Mouse (Mus musculus): Measurements from ENCODE around the gene Gpr152. TPM values are rescaled to one million over a fixed set of nuclear protein-coding genes. Genes with fewer than 3 reads are reported as not detected.

The Gpr152 gene
- polyA plus RNA-seq, 1 experiment from 2014 or later: not detected

DNA sequence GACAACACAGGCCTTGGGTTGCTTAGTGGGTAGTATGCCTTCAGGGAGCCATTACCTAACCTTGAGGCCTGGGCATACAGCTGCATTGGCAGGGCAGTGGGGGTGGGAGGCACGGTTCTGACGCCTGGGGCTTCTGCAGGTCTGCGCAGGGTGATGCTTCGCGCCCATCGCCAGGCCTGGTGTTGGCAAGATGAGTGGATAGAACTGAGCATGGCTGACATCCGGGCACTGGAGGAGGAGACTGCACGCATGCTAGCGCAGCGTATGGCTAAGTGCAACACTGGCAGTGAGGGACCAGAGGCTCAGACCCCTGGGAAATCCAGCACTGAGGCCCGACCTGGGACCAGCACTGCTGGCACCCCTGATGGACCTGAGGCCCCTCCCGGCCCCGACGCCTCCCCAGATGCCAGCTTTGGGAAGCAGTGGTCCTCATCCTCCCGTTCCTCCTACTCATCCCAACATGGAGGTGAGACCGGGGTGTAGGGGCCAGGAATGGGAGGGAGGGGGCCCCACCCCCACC, 34.9 kb upstream of the Gpr152 start:
- H3K36me3 ChIP-seq (ENCODE audit: insufficient read depth, low read length): no peaks in the 10 kb centered on the region; the same call in 1 of the 2 replicates
- no peak overlapping the region for H3K9ac ChIP-seq (replicated peaks; ENCODE audit: low read length)
- no peak overlapping the region for H3K4me3 ChIP-seq (ENCODE audit: low read length)
- no peak overlapping the region for H3K27ac ChIP-seq (ENCODE audit: low read length)
- ATAC-seq (ENCODE audit: low FRiP score, low TSS enrichment): no peak
- H3K4me1 ChIP-seq (ENCODE audit: insufficient read depth, low read length): peaks cover 17% of the 10 kb centered on the region
- H3K9me3 ChIP-seq (ENCODE audit: low read length): no peaks in the 10 kb centered on the region
- H3K4me2 ChIP-seq (replicated peaks; ENCODE audit: low read depth, low read length): no peak overlapping the region
- peaks cover 23% of the 10 kb centered on the region for H3K27me3 ChIP-seq (ENCODE audit: insufficient read depth, low read length)
- WGBS: 85% methylated on average over 16 of the region's 16 CpGs

DNA sequence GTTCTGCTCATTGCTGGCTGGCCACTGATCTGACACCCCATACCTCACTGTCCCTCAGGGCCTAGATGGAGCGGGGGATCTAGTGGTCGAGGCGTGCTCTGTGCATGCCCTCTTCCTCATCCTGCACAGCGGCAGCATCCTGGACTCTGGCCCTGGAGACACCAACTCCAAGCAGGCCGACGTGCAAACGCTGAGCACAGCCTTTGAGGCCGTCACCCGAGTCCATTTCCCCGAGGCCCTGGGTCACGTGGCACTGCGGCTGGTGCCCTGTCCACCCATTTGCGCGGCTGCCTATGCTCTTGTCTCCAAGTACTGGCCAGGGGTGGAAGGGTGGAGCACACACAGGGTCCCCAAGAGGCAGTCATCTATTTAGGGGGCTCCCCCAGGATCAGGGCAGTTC, 32.9 kb upstream of the Gpr152 start:
- no peaks in the 10 kb centered on the region for H3K4me1 ChIP-seq (ENCODE audit: insufficient read depth, low read length)
- peaks cover under 1% of the 10 kb centered on the region; the same call in 1 of the 2 replicates for H3K36me3 ChIP-seq (ENCODE audit: insufficient read depth, low read length)
- ATAC-seq (ENCODE audit: low FRiP score, low TSS enrichment): no peak
- no peak overlapping the region for H3K4me3 ChIP-seq (ENCODE audit: low read length)
- peaks cover 5% of the 10 kb centered on the region; the same call in 1 of the 2 replicates for H3K27me3 ChIP-seq (ENCODE audit: insufficient read depth, low read length)
- no peak overlapping the region for H3K4me2 ChIP-seq (replicated peaks; ENCODE audit: low read depth, low read length)
- H3K27ac ChIP-seq (ENCODE audit: low read length): no peak overlapping the region
- H3K9ac ChIP-seq (replicated peaks; ENCODE audit: low read length): no peak overlapping the region
- H3K9me3 ChIP-seq (ENCODE audit: low read length): no peaks in the 10 kb centered on the region
- 87% methylated on average over 14 of the region's 14 CpGs for WGBS

DNA sequence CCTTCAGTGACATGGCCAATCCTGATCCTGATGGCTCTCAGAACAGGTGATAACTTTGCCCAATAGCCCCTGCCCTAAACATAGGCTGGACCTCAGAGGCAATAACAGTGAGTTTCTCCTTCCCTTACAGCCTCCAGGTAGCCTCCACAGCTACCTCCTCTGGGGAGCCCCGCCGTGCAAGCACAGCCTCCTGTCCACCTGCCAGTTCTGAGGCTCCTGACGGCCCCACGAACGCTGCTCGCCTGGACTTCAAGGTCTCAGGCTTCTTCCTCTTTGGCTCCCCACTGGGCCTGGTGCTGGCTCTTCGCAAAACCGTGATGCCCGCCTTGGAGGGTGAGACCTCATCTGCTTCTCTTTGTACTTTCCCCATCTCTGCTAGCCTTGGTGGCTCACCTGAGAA, 31.1 kb upstream of the Gpr152 start:
- peaks cover 11% of the 10 kb centered on the region for H3K4me1 ChIP-seq (ENCODE audit: insufficient read depth, low read length)
- H3K27ac ChIP-seq (ENCODE audit: low read length): no peak overlapping the region
- no peak overlapping the region for H3K4me3 ChIP-seq (ENCODE audit: low read length)
- peaks cover 8% of the 10 kb centered on the region for H3K36me3 ChIP-seq (ENCODE audit: insufficient read depth, low read length)
- no peaks in the 10 kb centered on the region for H3K27me3 ChIP-seq (ENCODE audit: insufficient read depth, low read length)
- H3K4me2 ChIP-seq (replicated peaks; ENCODE audit: low read depth, low read length): no peak overlapping the region
- no peak for ATAC-seq (ENCODE audit: low FRiP score, low TSS enrichment)
- H3K9me3 ChIP-seq (ENCODE audit: low read length): no peaks in the 10 kb centered on the region
- no peak overlapping the region for H3K9ac ChIP-seq (replicated peaks; ENCODE audit: low read length)
- WGBS: 84% methylated on average over 9 of the region's 9 CpGs

DNA sequence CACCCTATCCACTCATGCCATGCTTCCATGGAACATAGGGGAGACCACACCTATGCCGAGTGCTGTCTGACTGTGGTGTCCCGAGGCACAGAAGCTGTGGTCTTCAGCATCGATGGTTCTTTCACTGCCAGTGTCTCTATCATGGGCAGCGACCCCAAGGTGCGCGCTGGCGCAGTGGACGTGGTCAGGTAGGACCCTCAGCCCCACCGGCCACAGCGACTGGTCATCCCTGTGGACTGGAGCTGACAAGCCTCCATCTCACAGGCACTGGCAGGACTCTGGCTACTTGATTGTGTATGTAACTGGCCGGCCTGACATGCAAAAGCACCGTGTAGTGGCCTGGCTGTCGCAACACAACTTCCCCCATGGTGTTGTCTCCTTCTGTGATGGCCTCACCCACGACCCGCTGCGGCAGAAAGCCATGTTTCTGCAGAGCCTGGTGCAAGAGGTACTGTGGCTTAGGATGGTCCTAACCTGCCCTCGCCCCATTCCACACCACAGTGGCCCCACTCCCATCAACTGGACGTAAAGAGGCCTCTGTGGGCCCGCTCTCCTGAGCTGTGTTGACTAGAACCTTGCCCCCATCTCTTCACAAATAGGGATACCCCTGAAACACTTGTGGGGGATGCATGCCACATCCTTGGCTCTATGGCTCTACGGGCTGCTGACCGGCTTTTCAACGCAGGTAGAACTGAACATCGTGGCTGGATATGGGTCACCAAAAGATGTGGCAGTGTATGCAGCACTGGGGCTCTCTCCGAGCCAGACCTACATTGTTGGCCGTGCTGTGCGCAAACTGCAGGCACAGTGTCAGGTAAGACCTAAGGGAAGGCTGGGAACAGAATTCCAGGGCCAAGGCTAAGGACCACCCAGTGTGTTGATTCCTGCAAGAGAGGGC, 27.3 kb upstream of the Gpr152 start:
- Histone ChIP-seq H3K36me3 (ENCODE audit: insufficient read depth, low read length) (peaks cover 26% of the 10 kb centered on the region), H3K4me2 (replicated peaks; ENCODE audit: low read depth, low read length) (no peak overlapping the region), H3K9me3 (ENCODE audit: low read length) (no peaks in the 10 kb centered on the region), H3K27me3 (ENCODE audit: insufficient read depth, low read length) (no peaks in the 10 kb centered on the region), H3K9ac (replicated peaks; ENCODE audit: low read length) (no peak overlapping the region), H3K4me3 (ENCODE audit: low read length) (no peak overlapping the region), H3K4me1 (ENCODE audit: insufficient read depth, low read length) (peaks cover 22% of the 10 kb centered on the region), H3K27ac (ENCODE audit: low read length) (peak overlapping the region; percentile 87; the same call in 1 of the 2 replicates)
- WGBS: 97% methylated on average over 26 of the region's 26 CpGs
- ATAC-seq (ENCODE audit: low FRiP score, low TSS enrichment): no peak

DNA sequence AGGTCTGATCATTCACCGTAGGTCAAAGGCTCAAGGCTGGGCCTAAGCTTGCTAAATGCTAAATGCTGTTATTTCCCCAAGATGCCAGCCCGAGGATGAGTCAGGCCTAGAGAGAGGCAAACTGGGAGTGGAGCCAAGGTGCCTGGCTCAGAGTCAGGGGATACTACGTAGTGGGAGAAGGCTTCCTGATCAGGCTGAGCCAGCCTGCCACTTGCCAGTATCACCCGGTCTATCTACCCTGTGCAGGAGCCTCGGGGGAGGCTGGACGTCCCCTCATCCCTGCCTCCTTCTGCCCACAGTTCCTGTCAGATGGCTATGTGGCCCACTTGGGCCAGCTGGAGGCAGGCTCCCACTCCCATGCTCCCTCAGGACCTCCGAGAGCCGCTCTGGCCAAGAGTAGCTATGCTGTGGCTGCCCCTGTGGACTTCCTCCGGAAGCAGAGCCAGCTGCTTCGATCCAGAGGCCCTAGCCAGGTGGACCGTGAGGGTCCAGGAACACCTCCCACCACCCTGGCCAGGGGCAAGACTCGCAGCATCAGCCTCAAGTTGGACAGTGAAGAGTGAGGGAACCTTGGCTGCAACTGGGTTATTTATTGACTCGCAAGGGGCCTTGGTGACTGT, 26.3 kb upstream of the Gpr152 start:
- peak overlapping the region; percentile 22 for H3K9ac ChIP-seq (replicated peaks; ENCODE audit: low read length)
- peaks cover 22% of the 10 kb centered on the region for H3K4me1 ChIP-seq (ENCODE audit: insufficient read depth, low read length)
- no peak overlapping the region for H3K4me3 ChIP-seq (ENCODE audit: low read length)
- ATAC-seq (ENCODE audit: low FRiP score, low TSS enrichment): peak; percentile 31
- H3K36me3 ChIP-seq (ENCODE audit: insufficient read depth, low read length): peaks cover 33% of the 10 kb centered on the region
- no peak overlapping the region; the same call in 1 of the 2 replicates for H3K4me2 ChIP-seq (replicated peaks; ENCODE audit: low read depth, low read length)
- H3K27ac ChIP-seq (ENCODE audit: low read length): peak overlapping the region; percentile 87
- no peaks in the 10 kb centered on the region for H3K27me3 ChIP-seq (ENCODE audit: insufficient read depth, low read length)
- H3K9me3 ChIP-seq (ENCODE audit: low read length): no peaks in the 10 kb centered on the region
- WGBS: 39% methylated on average over 13 of the region's 13 CpGs

DNA sequence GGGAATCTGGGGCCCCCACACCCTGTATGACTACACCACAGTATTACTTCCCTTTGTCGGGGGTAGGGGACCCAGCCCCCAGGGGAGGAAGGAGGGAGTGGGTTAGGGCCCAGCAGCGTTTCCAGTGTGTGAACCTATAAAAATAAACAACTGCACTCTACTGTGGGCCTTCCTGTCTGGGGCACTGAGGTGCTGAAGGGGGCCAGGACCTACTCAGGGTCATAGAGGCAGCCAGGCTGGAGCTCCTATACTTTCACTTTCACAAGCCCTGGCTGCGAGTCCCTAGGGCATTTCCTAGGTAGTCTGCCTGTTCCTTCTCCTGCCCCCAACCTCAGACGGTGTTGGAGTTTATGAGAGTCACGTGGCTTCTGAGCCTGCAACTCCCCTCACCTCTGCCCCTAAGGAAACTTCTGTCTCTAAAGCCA, 25.8 kb upstream of the Gpr152 start:
- 3% methylated on average over 5 of the region's 5 CpGs for WGBS
- peaks cover 33% of the 10 kb centered on the region for H3K36me3 ChIP-seq (ENCODE audit: insufficient read depth, low read length)
- no peak overlapping the region for H3K4me3 ChIP-seq (ENCODE audit: low read length)

DNA sequence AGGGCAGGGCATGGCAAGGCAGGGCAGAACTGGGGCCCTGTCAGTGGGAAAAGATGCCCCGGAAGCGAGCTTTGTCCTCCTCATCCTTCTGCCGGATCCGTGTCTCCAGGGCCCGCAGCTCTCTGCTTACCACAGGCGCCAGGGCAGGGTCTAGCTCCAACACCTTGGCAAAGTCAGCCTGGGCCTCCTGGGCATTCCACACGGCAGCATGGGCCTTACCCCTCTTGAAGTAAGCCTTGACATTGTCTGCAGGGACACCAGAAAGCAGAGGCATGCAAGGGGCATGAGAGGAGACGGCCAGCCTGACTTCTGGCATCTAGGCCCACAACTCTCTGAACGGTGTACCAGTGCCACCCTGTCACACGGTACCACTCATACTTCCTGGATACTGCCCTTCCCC, 25.0 kb upstream of the Gpr152 start:
- peak overlapping the region; percentile 87 for H3K27ac ChIP-seq (ENCODE audit: low read length)
- H3K9ac ChIP-seq (replicated peaks; ENCODE audit: low read length): no peak overlapping the region; the same call in 1 of the 2 replicates
- H3K4me2 ChIP-seq (replicated peaks; ENCODE audit: low read depth, low read length): no peak overlapping the region
- no peaks in the 10 kb centered on the region for H3K9me3 ChIP-seq (ENCODE audit: low read length)
- H3K36me3 ChIP-seq (ENCODE audit: insufficient read depth, low read length): peaks cover 33% of the 10 kb centered on the region
- 84% methylated on average over 10 of the region's 10 CpGs for WGBS
- H3K4me1 ChIP-seq (ENCODE audit: insufficient read depth, low read length): peaks cover 22% of the 10 kb centered on the region
- no peak for ATAC-seq (ENCODE audit: low FRiP score, low TSS enrichment)
- no peaks in the 10 kb centered on the region for H3K27me3 ChIP-seq (ENCODE audit: insufficient read depth, low read length)
- H3K4me3 ChIP-seq (ENCODE audit: low read length): no peak overlapping the region

More for the DNA sequence above, 25.8 kb upstream of the Gpr152 start:
- Histone ChIP-seq H3K9ac (replicated peaks; ENCODE audit: low read length) (peak overlapping the region; percentile 22), H3K27me3 (ENCODE audit: insufficient read depth, low read length) (no peaks in the 10 kb centered on the region), H3K27ac (ENCODE audit: low read length) (peak overlapping the region; percentile 87), H3K9me3 (ENCODE audit: low read length) (no peaks in the 10 kb centered on the region), H3K4me2 (replicated peaks; ENCODE audit: low read depth, low read length) (no peak overlapping the region; the same call in 1 of the 2 replicates), H3K4me1 (ENCODE audit: insufficient read depth, low read length) (peaks cover 22% of the 10 kb centered on the region)
- peak; percentile 80 for ATAC-seq (ENCODE audit: low FRiP score, low TSS enrichment)

DNA sequence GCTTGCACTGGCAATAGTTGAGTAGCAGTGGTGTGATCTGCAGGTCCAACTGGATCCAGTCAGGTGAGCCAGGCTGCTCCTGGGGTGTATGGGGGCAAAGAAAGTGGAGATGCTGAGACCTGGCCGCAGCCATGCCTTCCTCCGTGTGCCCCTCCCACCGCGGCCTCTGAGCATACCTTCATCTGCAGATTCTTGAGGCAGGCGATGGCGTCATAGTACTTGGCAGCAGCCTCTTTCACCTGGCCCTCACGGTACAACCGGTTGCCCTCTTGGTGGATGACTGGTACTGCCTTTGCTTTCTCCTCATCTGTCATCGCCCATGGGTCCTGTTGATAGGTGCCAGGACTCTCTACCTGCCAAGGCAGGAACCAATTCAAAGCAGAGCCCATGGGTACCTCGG, 24.4 kb upstream of the Gpr152 start:
- Histone ChIP-seq H3K9me3 (ENCODE audit: low read length) (no peaks in the 10 kb centered on the region), H3K36me3 (ENCODE audit: insufficient read depth, low read length) (peaks cover 33% of the 10 kb centered on the region), H3K27me3 (ENCODE audit: insufficient read depth, low read length) (no peaks in the 10 kb centered on the region), H3K4me3 (ENCODE audit: low read length) (no peak overlapping the region), H3K27ac (ENCODE audit: low read length) (no peak overlapping the region; the same call in 1 of the 2 replicates), H3K4me1 (ENCODE audit: insufficient read depth, low read length) (peaks cover 24% of the 10 kb centered on the region), H3K4me2 (replicated peaks; ENCODE audit: low read depth, low read length) (no peak overlapping the region), H3K9ac (replicated peaks; ENCODE audit: low read length) (no peak overlapping the region)
- ATAC-seq (ENCODE audit: low FRiP score, low TSS enrichment): no peak
- 92% methylated on average over 10 of the region's 10 CpGs for WGBS

DNA sequence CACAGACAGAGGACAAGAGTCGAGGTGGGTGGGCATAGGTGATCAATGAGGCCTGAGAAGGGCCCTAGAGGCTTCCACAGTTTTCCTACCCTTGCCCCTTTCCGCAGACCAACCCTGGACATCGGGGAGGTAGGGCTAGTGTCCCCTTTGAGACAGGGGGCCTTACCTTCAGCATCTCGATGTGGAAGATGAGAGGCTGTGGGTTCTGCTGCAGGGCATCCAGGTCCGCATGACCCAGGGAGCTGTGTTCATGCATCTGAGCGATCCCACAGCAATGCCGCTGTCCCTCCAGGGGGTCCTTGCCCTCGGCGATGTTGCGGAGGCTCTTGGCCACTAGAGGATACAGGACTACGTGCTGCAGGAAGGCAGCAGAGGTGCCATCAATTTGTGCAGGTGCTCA, 23.8 kb upstream of the Gpr152 start:
- Histone ChIP-seq H3K27ac (ENCODE audit: low read length) (no peak overlapping the region), H3K27me3 (ENCODE audit: insufficient read depth, low read length) (no peaks in the 10 kb centered on the region), H3K4me1 (ENCODE audit: insufficient read depth, low read length) (peaks cover 31% of the 10 kb centered on the region), H3K9me3 (ENCODE audit: low read length) (no peaks in the 10 kb centered on the region), H3K4me3 (ENCODE audit: low read length) (no peak overlapping the region), H3K36me3 (ENCODE audit: insufficient read depth, low read length) (peaks cover 33% of the 10 kb centered on the region), H3K4me2 (replicated peaks; ENCODE audit: low read depth, low read length) (no peak overlapping the region), H3K9ac (replicated peaks; ENCODE audit: low read length) (no peak overlapping the region)
- 88% methylated on average over 11 of the region's 11 CpGs for WGBS
- ATAC-seq (ENCODE audit: low FRiP score, low TSS enrichment): no peak
